Mouse (Mus musculus): ENCODE measurements around the gene Fv1. TPM values are rescaled to one million over a fixed set of nuclear protein-coding genes. Genes with fewer than 3 reads are reported as not detected.
"Not testable (repeated sequence)": the region's sequence is repeated elsewhere in the genome, so short reads cannot be mapped to it uniquely, and the experiment has no call there.

The Fv1 gene
- polyA plus RNA-seq, 1 experiment from 2014 or later: 13.1 TPM

GRCm38 (mm10) chr4:147862051-147862450 is 6.7 kb upstream of the Fv1 start:
- H3K4me1 ChIP-seq (ENCODE audit: insufficient read depth, low read length): no peaks in the 10 kb centered on the region
- no peak overlapping the region for H3K27ac ChIP-seq (ENCODE audit: low read length)
- H3K4me2 ChIP-seq (replicated peaks; ENCODE audit: low read depth, low read length): no peak overlapping the region
- no peak overlapping the region for H3K4me3 ChIP-seq (ENCODE audit: low read length)
- H3K36me3 ChIP-seq (ENCODE audit: insufficient read depth, low read length): peaks cover 38% of the 10 kb centered on the region
- no peak overlapping the region for H3K9ac ChIP-seq (replicated peaks; ENCODE audit: low read length)
- no peak for ATAC-seq (ENCODE audit: low FRiP score, low TSS enrichment)
- 74% methylated on average over 3 of the region's 3 CpGs for WGBS
- H3K9me3 ChIP-seq (ENCODE audit: low read length): no peaks in the 10 kb centered on the region
- H3K27me3 ChIP-seq (ENCODE audit: insufficient read depth, low read length): no peaks in the 10 kb centered on the region

- no peak for ATAC-seq (ENCODE audit: low FRiP score, low TSS enrichment)
- peaks cover 21% of the 10 kb centered on the region for H3K4me1 ChIP-seq (ENCODE audit: insufficient read depth, low read length)
- H3K9me3 ChIP-seq (ENCODE audit: low read length): no peaks in the 10 kb centered on the region
- no peak overlapping the region for H3K4me3 ChIP-seq (ENCODE audit: low read length)
- H3K27ac ChIP-seq (ENCODE audit: low read length): no peak overlapping the region
- 93% methylated on average over 6 of the region's 6 CpGs for WGBS
- H3K4me2 ChIP-seq (replicated peaks; ENCODE audit: low read depth, low read length): no peak overlapping the region
- no peaks in the 10 kb centered on the region for H3K27me3 ChIP-seq (ENCODE audit: insufficient read depth, low read length)
- no peak overlapping the region for H3K9ac ChIP-seq (replicated peaks; ENCODE audit: low read length)
- H3K36me3 ChIP-seq (ENCODE audit: insufficient read depth, low read length): peaks cover 33% of the 10 kb centered on the region
Measured at GRCm38 (mm10) chr4:147865651-147866050, 3.1 kb upstream of the Fv1 start.

- Histone ChIP-seq H3K4me1 (ENCODE audit: insufficient read depth, low read length) (peaks cover 21% of the 10 kb centered on the region), H3K4me3 (ENCODE audit: low read length) (no peak overlapping the region), H3K9me3 (ENCODE audit: low read length) (no peaks in the 10 kb centered on the region), H3K9ac (replicated peaks; ENCODE audit: low read length) (no peak overlapping the region), H3K27ac (ENCODE audit: low read length) (no peak overlapping the region), H3K4me2 (replicated peaks; ENCODE audit: low read depth, low read length) (no peak overlapping the region), H3K36me3 (ENCODE audit: insufficient read depth, low read length) (peaks cover 31% of the 10 kb centered on the region), H3K27me3 (ENCODE audit: insufficient read depth, low read length) (no peaks in the 10 kb centered on the region)
- no peak for ATAC-seq (ENCODE audit: low FRiP score, low TSS enrichment)
- WGBS: 90% methylated on average over 9 of the region's 9 CpGs
Measured at GRCm38 (mm10) chr4:147866056-147866455, 2.7 kb upstream of the Fv1 start.

GRCm38 (mm10) chr4:147866793-147867192 is 2.0 kb upstream of the Fv1 start:
- not testable (repeated sequence) for H3K4me3 ChIP-seq (ENCODE audit: low read length); H3K27me3 ChIP-seq (ENCODE audit: insufficient read depth, low read length); H3K9ac ChIP-seq (replicated peaks; ENCODE audit: low read length); H3K9me3 ChIP-seq (ENCODE audit: low read length); H3K27ac ChIP-seq (ENCODE audit: low read length); ATAC-seq (ENCODE audit: low FRiP score, low TSS enrichment)
- 28% methylated on average over 3 of the region's 3 CpGs for WGBS
- Histone ChIP-seq H3K4me2 (replicated peaks; ENCODE audit: low read depth, low read length) (0 out of 2 replicates have a peak overlapping the region, but pooled peaks have one; percentile 66), H3K4me1 (ENCODE audit: insufficient read depth, low read length) (peaks cover 21% of the 10 kb centered on the region), H3K36me3 (ENCODE audit: insufficient read depth, low read length) (peaks cover 29% of the 10 kb centered on the region)

- WGBS: 2% methylated on average over 22 of the region's 22 CpGs
- no peaks in the 10 kb centered on the region for H3K27me3 ChIP-seq (ENCODE audit: insufficient read depth, low read length)
- ATAC-seq (ENCODE audit: low FRiP score, low TSS enrichment): no peak
- peak overlapping the region; percentile 82 for H3K27ac ChIP-seq (ENCODE audit: low read length)
- peaks cover 30% of the 10 kb centered on the region for H3K36me3 ChIP-seq (ENCODE audit: insufficient read depth, low read length)
- H3K4me1 ChIP-seq (ENCODE audit: insufficient read depth, low read length): peaks cover 21% of the 10 kb centered on the region
- H3K9me3 ChIP-seq (ENCODE audit: low read length): no peaks in the 10 kb centered on the region
- peak overlapping the region; percentile 73 for H3K9ac ChIP-seq (replicated peaks; ENCODE audit: low read length)
- peak overlapping the region; percentile 66 for H3K4me3 ChIP-seq (ENCODE audit: low read length)
- H3K4me2 ChIP-seq (replicated peaks; ENCODE audit: low read depth, low read length): peak overlapping the region; percentile 66
Measured at GRCm38 (mm10) chr4:147867563-147868449, 973 bp upstream of the Fv1 start.

- Histone ChIP-seq H3K4me2 (replicated peaks; ENCODE audit: low read depth, low read length) (peak overlapping the region; percentile 84), H3K9me3 (ENCODE audit: low read length) (no peaks in the 10 kb centered on the region), H3K36me3 (ENCODE audit: insufficient read depth, low read length) (peaks cover 44% of the 10 kb centered on the region), H3K27me3 (ENCODE audit: insufficient read depth, low read length) (no peaks in the 10 kb centered on the region), H3K4me3 (ENCODE audit: low read length) (peak overlapping the region; percentile 66), H3K9ac (replicated peaks; ENCODE audit: low read length) (peak overlapping the region; percentile 83), H3K27ac (ENCODE audit: low read length) (peak overlapping the region; percentile 51), H3K4me1 (ENCODE audit: insufficient read depth, low read length) (peaks cover 21% of the 10 kb centered on the region)
- no peak for ATAC-seq (ENCODE audit: low FRiP score, low TSS enrichment)
- WGBS: 7% methylated on average over 5 of the region's 5 CpGs
Measured at GRCm38 (mm10) chr4:147869238-147869637, 459 bp downstream of the Fv1 start.

GRCm38 (mm10) chr4:147875852-147876575 is 7.2 kb downstream of the Fv1 start:
- 85% methylated on average over 4 of the region's 4 CpGs for WGBS
- peaks cover 82% of the 10 kb centered on the region for H3K36me3 ChIP-seq (ENCODE audit: insufficient read depth, low read length)
- H3K9me3 ChIP-seq (ENCODE audit: low read length): no peaks in the 10 kb centered on the region
- H3K27ac ChIP-seq (ENCODE audit: low read length): no peak overlapping the region
- no peaks in the 10 kb centered on the region for H3K27me3 ChIP-seq (ENCODE audit: insufficient read depth, low read length)
- ATAC-seq (ENCODE audit: low FRiP score, low TSS enrichment): no peak
- H3K9ac ChIP-seq (replicated peaks; ENCODE audit: low read length): no peak overlapping the region
- H3K4me3 ChIP-seq (ENCODE audit: low read length): no peak overlapping the region
- H3K4me1 ChIP-seq (ENCODE audit: insufficient read depth, low read length): no peaks in the 10 kb centered on the region
- H3K4me2 ChIP-seq (replicated peaks; ENCODE audit: low read depth, low read length): no peak overlapping the region

- ATAC-seq (ENCODE audit: low FRiP score, low TSS enrichment): no peak
- no peaks in the 10 kb centered on the region for H3K4me1 ChIP-seq (ENCODE audit: insufficient read depth, low read length)
- H3K36me3 ChIP-seq (ENCODE audit: insufficient read depth, low read length): peaks cover 84% of the 10 kb centered on the region
- no peak overlapping the region for H3K27ac ChIP-seq (ENCODE audit: low read length)
- 95% methylated on average over 9 of the region's 9 CpGs for WGBS
- H3K9me3 ChIP-seq (ENCODE audit: low read length): no peaks in the 10 kb centered on the region
- no peaks in the 10 kb centered on the region for H3K27me3 ChIP-seq (ENCODE audit: insufficient read depth, low read length)
- no peak overlapping the region for H3K9ac ChIP-seq (replicated peaks; ENCODE audit: low read length)
- H3K4me3 ChIP-seq (ENCODE audit: low read length): no peak overlapping the region
- no peak overlapping the region for H3K4me2 ChIP-seq (replicated peaks; ENCODE audit: low read depth, low read length)
Measured at GRCm38 (mm10) chr4:147878537-147878936, 9.8 kb downstream of the Fv1 start.

GRCm38 (mm10) chr4:147879456-147879855 is 10.7 kb downstream of the Fv1 start:
- H3K9ac ChIP-seq (replicated peaks; ENCODE audit: low read length): no peak overlapping the region
- ATAC-seq (ENCODE audit: low FRiP score, low TSS enrichment): peak; percentile 19; the same call in 1 of the 2 replicates
- WGBS: 66% methylated on average over 2 of the region's 2 CpGs

GRCm38 (mm10) chr4:147879865-147880264 is 11.1 kb downstream of the Fv1 start:
- Histone ChIP-seq H3K9ac (replicated peaks; ENCODE audit: low read length) (no peak overlapping the region), H3K4me1 (ENCODE audit: insufficient read depth, low read length) (no peaks in the 10 kb centered on the region), H3K9me3 (ENCODE audit: low read length) (no peaks in the 10 kb centered on the region), H3K27me3 (ENCODE audit: insufficient read depth, low read length) (no peaks in the 10 kb centered on the region), H3K36me3 (ENCODE audit: insufficient read depth, low read length) (peaks cover 78% of the 10 kb centered on the region), H3K4me3 (ENCODE audit: low read length) (no peak overlapping the region), H3K27ac (ENCODE audit: low read length) (no peak overlapping the region), H3K4me2 (replicated peaks; ENCODE audit: low read depth, low read length) (no peak overlapping the region)
- 58% methylated on average over 5 of the region's 5 CpGs for WGBS
- ATAC-seq (ENCODE audit: low FRiP score, low TSS enrichment): no peak

More at GRCm38 (mm10) chr4:147879456-147879855, 10.7 kb downstream of the Fv1 start:
- Histone ChIP-seq H3K27me3 (ENCODE audit: insufficient read depth, low read length) (no peaks in the 10 kb centered on the region), H3K4me3 (ENCODE audit: low read length) (no peak overlapping the region), H3K27ac (ENCODE audit: low read length) (no peak overlapping the region), H3K9me3 (ENCODE audit: low read length) (no peaks in the 10 kb centered on the region), H3K36me3 (ENCODE audit: insufficient read depth, low read length) (peaks cover 82% of the 10 kb centered on the region), H3K4me1 (ENCODE audit: insufficient read depth, low read length) (no peaks in the 10 kb centered on the region), H3K4me2 (replicated peaks; ENCODE audit: low read depth, low read length) (no peak overlapping the region)
